Mouse (Mus musculus): ENCODE data around the gene Krcc1.

The Krcc1 gene

GRCm38 (mm10) chr6:71332236-71332965, 60.9 kb downstream of the Krcc1 start:
- DNase-seq (ENCODE audit: low read depth, low spot score), result no peak

DNA sequence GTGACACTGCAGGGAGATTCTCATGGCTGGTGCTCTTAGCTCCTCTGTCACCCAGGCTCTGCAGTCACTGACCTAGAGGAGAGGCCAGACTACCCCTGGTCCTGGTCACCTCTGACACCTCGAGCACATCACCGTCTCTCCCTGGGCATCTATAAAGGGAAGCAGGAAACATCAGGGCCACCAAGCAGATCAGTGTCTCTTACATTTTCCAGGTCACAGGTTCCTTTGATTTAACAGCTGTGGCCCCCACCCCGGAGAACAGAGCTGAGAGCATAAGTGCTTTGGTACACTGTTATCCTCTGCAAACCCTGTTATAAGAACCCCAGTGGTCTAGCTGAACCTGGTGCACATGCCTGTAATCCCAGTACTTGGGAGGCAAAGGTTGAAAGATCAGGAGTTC, 61.6 kb downstream of the Krcc1 start:
- DNase-seq (ENCODE audit: low read depth, low spot score), result no peak

- no peak for DNase-seq (ENCODE audit: low read depth, low spot score)
Measured at GRCm38 (mm10) chr6:71333578-71334273, 62.2 kb downstream of the Krcc1 start.

All from CD4-positive helper T cell, adult 2 months (primary cell).